Mouse (Mus musculus) fibroblast of lung, adult 2 months (primary cell): Measurements from ENCODE around the gene Reep1.
"Not testable (repeated sequence)": the region's sequence is repeated elsewhere in the genome, so short reads cannot be mapped to it uniquely, and the experiment has no call there.

Experiments
- DNase-seq: peaks from one replicate; pipeline ENCODE4 v3.0.0-alpha.2; 2011; ENCODE audit warnings: low read depth

Reep1 gene

DNA sequence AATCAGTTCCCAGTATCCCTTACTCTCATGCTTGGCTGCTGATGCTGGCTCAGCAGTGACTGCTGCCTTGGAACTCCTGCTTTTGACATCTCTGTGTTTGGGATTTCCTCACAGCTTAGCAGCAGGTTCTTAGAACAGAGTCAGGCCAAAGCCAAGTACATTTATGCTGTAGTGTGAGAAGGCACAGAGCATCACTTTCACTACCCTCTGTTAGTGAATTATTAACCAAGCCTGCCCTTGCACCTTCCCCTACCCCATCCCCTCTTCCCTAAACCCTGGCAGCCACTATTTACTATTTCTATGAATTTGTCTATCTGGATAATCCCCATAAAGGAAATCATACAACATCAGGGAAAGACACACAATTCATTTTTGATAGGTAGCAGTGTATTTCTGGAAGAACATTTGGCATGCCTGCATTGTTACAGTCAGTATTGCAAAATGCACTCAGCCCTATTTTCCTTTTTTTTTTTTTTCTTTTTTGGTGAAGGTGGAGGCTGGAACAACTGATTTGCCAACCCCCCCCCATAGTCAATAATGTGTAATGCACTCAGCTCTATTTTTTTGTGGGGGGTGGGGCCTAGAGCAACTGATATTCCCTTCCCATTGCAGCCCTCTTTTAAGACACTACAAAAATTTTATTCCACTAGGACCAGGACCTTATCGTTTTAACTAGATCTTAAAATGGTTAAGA lies 133.4 kb downstream of the Reep1 start:
- DNase-seq, result no peak

GRCm38 (mm10) chr6:71846906-71847305 lies 139.5 kb downstream of the Reep1 start:
- not testable (repeated sequence) for DNase-seq
